Mouse (Mus musculus) NIH3T3 (cell line): Measurements from ENCODE around the gene Evpl.

Experiments used
- DNase-seq: peaks from one replicate; pipeline ENCODE4 v3.0.0-alpha.2; 2012; ENCODE audit warnings: low read depth

Gene Evpl

DNA sequence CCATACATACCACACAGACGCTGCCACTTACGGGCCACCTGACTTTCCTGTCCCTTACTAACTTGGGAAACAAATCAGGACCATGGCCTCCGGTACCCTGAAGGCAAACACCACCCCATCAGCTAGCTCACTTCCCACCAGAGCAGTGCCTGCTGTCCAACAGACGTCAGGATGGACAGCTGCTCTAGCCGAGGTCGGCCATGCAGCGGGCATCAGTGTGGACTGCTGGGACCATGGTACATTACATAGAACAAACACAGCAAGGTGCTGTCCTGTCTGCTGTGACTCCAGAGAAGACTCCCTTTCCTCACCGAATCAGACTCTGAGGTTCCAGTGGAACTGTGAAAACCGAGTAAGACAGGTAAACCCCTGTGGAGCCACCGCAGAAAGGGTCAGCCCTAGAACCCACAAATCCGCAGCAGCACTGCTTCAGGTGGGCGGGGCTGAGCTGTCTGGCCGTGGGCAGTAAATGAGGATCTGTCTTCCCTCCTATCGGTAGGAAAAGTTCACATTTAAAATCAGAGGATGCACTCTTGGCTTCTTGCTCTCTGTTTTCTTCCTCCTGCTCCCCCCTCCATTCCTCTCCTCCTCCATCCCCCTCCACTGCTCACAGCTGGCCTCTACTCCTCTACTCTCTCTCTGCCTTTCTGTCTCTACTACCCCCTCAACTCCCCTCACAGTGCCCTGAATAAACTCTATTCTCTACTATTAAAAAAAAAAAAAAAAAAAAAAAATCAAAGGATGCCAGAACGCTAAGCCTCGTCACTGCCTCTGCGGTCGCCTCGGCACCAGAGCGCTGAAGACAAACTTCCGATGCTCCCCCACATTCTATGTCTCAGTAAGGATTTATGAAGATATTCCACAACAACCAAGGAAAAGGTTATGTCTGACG, 17.5 kb upstream of the Evpl start:
- no peak for DNase-seq

DNA sequence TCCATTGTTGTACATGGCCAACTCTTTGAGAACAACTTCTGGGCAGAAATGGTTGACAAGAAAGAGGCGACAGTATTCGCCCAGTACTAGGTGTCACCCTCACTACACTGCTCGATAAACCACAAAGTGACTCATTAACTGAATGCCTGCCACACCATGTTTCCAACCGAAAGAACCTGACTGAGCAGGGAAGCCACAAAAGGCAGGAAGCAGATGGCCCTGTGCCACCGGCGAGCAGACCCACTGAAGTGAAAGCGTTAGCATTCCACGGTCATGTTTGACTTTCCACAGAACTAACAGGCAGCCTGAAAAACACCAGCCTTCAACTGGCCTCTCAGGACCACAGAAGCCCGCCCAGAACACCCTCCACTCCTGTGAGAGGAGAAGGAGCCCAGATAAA, 16.8 kb upstream of the Evpl start:
- no peak for DNase-seq

DNA sequence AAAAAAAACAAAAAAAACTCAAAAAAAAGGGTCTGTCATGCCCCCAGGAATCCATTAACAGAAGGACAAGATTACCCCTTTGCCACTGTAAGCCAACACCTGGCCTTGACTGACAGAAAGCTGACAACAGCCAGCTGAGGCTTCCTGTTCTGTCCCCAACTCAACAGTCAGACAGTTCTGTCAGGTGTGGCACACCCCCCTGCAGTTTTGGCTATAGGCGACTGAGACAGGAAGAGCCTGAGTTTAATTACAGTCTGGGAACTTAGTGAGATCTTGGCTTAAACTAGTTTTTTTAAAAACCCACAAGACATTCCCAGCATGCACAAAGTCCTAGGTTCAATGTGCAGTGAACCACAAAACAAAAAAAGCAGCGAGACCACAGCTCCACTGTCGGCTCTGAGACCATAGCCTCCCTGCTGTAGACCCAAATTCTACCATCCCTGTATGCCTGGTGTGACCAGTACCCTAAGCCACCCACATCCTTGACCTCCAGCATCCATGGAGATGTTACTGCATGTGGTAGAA, 15.3 kb upstream of the Evpl start:
- no peak for DNase-seq

DNA sequence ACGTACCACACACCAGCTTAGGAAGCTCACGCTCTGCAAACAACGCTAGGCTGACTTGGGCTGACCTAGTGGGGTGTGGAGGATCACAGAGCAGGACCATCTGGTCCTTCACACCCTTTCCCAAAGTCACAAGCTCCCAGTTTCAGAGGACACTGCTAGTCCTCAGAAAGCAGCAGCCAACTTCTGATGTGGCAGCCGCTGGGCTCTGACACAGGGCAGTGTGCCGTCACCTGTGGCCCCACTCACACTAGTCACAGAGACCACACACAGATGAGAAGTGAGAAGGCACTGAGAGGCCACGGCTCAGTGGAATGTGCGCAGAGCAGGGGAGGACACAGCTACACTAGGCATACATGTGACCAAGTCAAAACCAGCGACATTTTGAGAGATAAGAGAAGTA, 13.0 kb upstream of the Evpl start:
- no peak for DNase-seq

DNA sequence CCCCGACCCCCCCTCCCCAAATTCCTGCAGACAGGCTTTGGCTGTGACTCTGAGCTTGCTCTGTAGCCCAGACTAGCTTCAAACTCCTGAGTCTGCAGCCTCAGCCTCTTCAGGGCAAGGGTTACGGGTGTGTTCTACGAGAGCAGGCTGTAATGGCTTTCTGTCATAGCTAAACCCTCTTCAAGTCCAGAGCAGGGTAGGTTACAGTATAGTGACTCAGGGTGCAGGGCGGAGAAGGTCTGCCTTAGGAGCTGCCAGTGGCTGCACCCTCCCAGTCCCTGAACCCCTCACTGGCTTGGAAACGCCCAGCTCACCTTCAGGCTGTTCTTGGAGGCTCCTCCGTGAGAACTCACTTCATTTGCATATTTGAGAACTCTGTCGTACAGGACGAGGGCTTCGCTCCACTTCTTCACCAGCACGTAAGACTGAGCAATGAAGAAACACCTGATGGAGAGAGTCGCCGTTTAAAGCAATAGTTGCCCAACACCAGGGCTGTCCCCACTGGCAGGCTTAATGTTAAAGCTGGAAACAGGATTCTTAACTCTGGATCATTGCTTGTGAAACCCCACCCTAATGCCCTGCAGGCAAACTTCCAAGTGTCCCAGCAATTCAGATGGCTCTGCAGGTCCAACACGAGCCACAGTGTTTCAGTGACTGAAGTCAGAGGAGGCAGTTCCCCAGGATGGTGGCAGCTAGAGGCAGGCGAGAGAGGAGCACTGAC, 9.8 kb upstream of the Evpl start:
- no peak for DNase-seq

DNA sequence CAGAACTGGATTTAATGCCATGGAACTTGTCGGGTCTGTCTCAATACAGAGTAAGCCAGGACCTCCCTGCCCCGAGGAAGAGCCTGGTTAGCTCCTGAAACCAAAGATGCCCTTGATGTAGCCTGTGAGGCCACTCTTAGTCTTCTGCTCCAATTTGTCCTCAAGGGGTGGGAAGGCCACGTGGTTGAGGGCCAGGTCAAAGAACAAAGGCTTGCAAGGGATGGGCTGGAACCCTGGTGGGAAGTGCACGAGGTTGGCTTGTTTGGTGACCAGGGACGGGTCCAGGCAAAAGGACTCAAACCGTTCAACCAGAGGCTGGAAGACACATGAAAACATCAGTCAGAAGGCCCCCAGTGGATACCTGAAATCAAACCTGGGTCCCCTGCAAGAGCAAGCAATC, 7.7 kb upstream of the Evpl start:
- no peak for DNase-seq

DNA sequence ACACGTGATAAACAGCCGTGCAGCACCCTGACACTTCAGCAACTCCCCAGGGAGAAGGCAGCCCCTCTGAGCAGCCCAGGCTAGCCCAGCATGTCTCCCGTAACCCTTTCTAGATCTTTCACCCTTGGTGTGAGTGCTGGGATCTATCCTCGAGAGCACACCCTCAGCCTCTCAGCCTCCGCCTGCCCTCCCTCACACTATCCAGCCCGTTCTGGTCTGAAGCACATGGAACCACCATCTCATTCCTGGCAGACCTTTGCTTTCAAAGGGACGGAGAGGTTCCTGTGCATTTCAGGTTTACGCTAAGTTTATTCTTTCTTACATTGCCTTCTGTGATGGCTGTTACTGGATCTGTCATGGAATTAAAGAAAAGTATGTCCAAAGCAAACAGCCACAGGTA, 6.7 kb upstream of the Evpl start:
- no peak for DNase-seq

DNA sequence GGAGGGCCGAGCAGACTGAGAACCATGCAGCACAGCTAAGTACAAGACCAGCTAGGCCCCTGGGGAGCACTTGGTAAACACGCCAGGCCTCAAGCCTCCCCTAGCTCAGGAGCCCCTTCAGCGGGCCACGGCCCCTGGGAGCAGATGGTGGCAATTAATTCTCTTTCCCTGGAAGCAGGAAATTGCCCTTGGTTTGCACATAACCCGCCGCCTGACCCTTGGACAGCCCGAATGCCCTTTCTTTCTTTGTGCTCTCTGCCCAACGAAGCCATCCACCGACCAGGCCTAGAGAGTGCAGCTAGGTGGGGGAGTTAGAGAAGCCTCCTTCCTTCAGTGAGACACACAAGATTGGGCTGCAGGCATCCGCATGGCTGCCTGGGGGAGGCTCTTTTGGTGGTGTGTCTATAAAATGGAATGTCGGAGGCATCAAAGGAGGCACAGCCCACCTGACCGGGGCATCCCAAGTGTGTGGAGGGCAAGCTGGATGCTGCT, 3.9 kb upstream of the Evpl start:
- no peak for DNase-seq

DNA sequence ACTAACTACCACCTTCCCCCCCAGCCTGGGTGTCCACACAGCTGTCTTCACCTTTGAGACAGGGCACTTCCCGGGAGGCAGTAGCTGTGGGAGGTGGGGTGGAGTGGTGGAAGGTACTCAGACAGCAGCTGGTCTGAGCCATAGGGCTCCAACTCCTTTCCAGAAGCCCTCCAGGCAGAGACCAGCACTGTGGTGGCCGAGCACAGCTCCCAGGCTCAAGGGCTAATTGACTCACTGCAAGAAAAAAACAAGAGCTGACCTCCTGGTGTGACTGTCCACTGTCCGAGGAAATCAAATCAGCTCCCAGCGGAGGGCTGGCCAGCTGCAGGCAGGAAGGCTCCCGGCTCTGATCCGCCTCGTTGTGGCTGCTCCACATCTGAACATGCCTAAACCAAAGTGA, 1.9 kb upstream of the Evpl start:
- DNase-seq, result no peak

DNA sequence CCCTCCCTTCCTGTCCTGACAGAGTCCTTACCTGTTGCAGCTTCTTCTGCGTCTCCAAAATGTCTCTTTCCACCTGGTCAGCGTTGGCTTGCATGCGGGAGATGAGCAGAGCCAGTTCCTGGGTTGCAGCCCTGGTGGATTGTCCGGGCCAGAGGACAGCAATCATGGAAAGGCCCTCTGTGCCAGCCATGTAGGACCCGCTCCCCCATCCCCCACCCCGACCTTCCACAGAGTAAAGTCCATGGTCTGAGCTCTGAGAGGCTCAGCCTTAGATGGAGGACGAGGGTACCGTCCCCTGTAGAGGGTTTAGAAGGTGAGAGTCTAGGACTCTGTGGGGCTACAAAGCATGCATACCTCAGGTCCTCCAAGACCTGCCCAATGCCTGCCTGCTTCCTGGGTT, 3.0 kb downstream of the Evpl start:
- no peak for DNase-seq

DNA sequence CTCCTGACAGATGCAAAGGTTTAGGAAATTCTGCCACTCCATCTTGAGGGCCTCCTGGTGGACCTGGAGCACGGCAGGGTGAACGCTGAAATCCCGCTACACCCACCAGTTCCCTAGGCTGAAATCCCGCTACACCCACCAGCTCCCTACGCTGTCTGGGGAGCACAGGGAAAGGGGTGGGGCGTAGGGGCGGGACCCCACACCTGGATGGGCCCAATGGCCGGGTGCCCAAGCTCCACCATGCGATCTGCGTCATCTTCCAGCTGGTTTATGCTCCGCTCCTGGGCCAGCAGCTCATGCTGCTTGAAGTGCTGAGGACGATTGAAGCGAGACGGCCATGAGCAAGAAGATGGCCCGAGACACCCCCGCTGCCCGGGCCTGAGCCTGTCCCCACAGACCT, 5.5 kb downstream of the Evpl start:
- DNase-seq, result no peak

DNA sequence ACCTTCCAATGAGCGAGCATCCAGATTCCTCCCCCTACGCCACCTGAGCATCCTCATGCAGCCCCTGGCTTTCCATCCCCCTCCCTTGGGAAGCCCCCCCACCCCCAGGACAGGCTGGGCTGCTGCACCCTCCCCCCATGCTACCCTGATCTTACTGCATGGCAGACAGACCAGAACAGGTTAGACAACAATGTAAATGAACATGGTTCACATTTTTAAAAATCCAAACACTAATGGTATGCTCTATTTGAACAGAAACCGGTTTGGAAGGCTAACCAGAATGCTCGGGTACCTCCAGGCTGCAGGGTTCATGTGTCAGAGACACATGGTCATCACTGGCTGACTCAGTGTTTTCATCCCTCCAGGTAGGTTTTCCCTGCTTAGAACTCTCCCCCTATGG, 9.2 kb downstream of the Evpl start:
- no peak for DNase-seq

DNA sequence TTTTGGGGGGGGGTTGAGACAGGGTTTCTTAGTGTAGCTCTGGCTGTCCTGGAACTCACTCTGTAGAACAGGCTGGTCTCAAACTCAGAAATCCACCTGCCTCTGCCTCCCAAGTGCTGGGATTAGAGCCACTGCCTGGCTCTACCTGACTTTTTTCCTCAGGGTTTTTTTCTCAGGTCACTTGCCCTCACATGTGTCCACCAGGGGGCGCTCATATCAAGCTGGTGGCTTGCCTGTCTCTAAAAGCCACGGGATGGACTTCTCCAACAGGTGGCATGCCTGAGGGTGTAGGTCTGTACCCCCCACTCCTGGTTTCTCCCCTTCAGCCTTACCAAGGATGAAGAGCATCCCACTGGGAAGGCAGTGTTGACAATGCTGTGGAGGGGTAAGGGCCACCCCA, 11.5 kb downstream of the Evpl start:
- peak; percentile 90 for DNase-seq

DNA sequence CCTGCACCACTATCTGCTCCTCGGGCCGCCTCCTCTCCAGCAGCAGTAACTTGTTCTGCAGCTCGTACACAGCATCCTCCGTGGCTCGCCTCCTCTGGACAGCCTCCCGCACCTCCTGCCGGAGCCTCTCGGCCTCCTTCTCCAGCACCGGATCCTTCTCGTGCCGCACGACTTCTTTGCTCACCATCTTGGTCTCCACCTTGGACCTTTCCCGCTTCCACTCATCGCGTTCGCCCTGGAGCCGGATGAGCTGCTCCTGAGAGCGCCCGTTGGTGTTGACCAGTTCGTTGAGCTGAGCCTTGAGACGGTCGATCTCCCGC, 15.2 kb downstream of the Evpl start:
- no peak for DNase-seq

DNA sequence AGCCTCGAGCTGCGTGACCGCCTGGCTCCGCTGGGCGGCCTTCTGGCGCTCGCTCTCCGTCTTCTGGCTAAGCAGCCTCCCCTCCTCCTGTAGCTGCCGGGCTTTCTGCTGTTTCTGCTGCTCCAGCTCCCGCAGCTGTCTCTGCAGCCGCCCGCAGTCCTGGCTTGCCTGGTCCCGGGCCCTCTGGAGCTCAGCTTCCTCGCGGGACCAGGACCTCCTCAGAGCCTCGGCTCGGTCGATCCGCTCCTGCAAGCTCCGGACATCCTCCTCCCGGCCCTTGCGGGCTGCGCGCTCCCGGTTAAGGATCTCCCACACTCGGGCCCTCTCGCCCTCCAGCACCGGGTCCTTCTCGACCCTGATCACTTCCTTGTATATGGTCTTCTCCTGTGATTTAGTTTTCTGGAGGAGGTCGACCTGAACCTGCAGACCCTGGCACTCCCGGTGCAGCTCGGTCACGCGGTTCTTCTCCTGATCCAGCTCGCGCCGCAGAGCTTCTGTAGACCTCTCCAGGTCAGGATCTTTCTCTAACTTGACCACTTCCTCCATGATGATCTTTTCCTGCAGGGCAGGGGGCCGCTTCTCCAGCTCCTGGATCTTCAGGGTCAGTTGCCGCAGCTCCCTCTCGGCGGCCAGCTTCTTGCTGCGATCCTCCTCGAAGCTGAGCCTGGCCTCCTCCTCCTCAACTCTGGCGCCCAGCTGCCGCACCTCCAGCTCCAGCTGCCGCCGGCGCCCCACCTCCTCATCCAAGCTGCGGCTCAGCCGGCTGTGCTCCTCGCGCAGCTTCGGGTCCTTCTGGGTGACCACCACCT, 15.7 kb downstream of the Evpl start:
- no peak for DNase-seq

DNA sequence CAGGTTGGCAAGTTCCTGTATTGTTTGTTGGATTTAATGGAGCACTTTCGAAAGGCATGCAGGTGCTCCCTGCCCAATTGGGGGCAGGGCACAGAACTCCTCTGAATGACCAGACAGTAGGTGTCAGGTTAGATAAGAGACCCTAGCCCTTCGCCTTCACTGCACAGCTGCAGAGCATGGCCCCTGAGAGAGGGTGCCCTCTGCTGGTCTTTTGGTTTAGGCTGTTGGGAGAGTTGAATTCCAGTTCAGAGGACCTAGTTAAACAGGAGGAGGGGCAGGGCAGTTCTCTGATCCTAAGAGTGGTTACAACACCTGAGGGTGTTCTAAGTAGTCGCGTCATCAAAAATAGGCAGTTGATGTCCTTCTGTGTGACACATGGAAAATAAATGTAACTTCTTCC, 18.0 kb downstream of the Evpl start:
- DNase-seq, result peak; percentile 83

DNA sequence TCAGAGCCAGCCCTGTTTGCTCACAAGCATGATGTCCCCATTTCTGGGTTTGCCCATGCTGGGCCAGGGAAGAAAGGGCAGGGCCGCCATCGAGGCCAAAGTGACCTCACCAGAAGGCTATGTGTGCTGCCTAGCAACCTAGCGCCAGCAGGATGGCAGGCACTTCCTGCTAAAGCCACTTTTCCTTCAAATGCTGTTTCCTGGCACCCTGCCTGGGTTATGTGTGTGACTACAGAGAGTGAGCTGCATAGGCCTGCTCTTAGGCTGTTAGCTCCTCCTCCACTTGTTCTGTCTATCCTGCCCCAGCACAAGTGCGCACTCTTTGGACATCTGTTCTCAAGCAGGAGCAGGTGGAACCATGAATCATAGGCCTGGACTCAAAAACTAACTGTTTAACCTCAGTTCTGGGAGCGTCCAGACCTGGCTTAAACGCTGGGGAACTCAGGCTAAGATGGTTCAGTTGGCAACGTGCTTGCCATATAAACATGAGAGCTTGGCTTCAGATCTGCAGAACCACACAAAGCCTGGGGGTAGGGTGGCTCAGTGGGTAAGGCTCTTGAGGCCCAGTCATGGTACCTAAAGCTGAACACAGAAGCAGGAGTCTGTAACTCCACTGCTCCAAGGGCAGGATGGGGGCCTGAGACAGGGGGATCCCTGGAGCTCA, 19.0 kb downstream of the Evpl start:
- DNase-seq, result peak; percentile 98

DNA sequence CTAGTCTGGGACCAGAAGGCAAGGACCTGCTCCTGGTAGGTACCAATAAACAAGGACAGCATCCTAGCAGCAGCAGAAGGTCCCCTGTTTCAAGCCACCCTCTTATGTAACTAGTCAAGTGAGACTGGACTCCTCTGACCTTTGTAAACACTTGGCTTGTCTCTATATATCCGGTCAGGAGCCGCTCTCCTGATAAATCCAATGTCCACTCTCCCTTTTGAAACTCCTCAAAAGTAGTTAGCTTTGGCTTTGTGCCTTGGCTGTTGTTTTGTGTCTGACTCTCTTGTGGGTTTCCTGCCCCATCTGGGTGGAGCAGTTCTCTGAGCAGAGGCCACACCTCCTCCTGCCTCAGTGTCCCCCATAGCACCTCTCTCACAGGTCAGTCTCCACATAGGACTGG, 19.6 kb downstream of the Evpl start:
- DNase-seq, result no peak

DNA sequence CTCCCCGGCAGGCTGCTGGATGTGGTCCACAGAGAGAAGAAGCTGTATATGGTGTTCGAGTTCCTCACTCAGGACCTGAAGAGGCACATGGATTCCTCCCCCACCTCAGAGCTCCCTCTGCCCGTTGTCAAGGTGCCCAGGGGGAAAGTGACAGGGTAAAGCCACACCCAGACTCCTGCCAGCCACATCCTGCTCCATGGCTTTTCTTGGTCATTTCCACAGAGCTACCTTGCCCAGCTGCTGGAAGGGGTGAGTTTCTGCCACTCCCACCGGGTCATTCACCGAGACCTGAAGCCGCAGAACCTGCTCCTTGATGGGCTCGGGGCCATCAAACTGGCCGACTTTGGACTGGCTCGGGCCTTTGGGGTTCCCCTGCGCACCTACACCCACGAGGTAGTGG, 21.3 kb downstream of the Evpl start:
- no peak for DNase-seq

DNA sequence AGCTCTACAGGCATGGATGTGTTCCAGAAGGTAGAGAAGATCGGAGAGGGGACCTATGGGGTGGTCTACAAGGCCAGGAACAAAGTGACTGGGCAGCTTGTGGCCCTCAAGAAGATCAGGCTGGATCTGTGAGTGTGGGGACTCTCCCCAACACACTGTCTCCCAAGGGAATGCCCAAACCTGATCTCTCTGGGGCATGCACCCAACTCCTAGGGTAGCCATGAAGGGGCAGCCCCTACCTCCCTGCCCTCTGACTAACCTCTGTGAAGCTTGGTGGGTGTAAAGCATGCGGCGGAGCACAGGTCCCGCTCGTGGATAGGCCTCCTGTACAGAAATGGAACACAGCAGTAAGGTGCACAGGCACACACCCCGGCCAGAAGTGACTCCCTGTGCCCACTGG, 21.9 kb downstream of the Evpl start:
- DNase-seq, result no peak

DNA sequence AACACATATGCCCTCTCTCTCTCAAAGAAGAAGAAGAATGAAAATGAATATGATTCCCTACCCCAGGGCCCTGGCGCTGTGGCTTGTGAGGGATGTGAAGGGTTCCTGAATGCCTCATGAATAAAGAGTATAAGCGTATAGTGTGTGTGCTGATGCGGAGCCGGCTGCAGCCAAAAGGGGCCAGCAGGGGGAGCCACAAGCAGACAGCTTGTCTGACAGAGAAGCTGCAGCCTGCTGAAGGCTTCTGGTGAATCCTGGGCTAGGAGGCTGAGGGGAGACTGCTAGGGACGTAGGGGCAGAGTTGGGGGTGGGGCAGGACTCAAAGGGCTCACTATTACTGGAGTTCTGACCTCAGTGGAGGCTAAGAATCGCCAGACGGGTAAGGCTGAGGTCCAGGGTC, 22.7 kb downstream of the Evpl start:
- DNase-seq, result peak; percentile 42

DNA sequence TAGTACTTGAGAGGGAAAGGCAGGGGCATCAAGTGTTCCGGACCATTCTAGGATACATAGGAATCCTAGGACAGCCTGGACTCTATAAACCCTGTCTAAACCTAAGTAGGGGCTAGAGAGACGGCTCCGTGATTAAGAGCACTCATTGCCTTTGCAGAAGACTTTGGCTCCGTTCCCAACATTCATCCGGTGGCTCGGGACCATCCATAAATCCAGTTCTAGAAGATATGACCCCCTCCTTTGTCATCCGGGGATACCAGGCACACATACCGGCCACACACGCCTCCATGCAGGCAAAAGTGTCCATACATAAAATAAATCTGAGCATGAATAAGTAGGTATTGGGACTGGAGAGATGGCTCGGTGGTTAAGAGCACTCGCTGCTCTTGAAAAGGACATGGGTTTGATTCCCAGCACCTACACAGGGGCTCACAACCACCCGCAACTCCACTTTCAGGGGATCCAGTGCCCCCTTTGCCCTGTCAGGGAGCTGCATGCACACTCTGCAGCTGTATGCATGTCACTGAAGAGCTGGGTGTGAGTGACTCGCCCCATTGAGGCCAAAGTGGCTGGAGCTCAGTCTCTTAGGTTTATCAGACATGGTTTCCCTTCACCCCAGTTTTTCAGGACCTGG, 23.9 kb downstream of the Evpl start:
- no peak for DNase-seq
